Mouse (Mus musculus) spleen, adult 2 months (tissue): ENCODE results near the gene Kcnt2.

Experiments used
- CTCF ChIP-seq: fragments of 200-500 bp; IDR thresholded peaks from 2 replicates; pipeline ENCODE4 v1.5.1; 2011; ENCODE audit warnings: mild to moderate bottlenecking, inconsistent platforms; ENCODE audit not compliant: insufficient read depth, insufficient read length, insufficient replicate concordance; ENCODE audit errors: extremely low read depth
- POLR2A ChIP-seq: fragments of 200-500 bp; IDR thresholded peaks from 2 replicates; pipeline ENCODE4 v1.6.1; 2011; ENCODE audit warnings: low read depth, low read length, inconsistent platforms

GRCm38 (mm10) chr1:140444394-140444793 lies 198.4 kb downstream of the Kcnt2 start:
- TF ChIP-seq CTCF (no peak), POLR2A (no peak)
